ENCODE assay signal across 8 mouse cellular contexts in the genomic region with DNA sequence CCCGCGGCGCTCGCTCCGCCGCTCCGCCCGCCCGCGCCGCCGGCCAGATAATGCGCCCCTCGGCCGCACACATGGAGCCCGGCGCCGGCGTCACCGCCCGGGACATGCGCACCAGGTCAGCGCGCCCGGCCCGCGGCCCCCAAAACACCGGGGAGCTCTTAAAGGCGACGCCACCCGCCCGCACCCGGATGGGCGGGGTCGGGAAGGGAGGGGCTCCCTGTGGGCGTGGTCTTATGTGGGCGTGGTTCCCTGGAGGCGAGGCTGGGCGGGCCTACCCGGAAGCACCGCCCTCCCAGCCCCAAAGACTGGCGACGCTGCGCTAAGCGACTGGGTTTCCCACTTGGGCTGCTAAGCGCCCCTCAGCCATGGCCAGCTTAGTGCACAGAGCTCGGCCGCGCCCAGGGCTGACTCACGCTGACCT. TPM values are rescaled to one million over a fixed set of nuclear protein-coding genes. Genes with fewer than 3 reads are reported as not detected.
DNase-seq lines count a peak whose midpoint lies in the region; ATAC-seq and TF ChIP-seq lines count a peak whose summit lies in the region.

No protein-coding gene starts in this region.

- peak overlapping the region; percentile 78 for H3K4me2 ChIP-seq in heart, embryonic 12.5 days
- H3K4me2 ChIP-seq in kidney, postnatal 0 days (ENCODE audit: low read length), result peak overlapping the region; percentile 87
- H3K4me2 ChIP-seq in liver, embryonic 11.5 days, result peak overlapping the region; percentile 92
- H3K4me2 ChIP-seq in stomach, embryonic 14.5 days (replicated peaks; ENCODE audit: low read depth, low read length), result peak overlapping the region; percentile 84

- under 1% methylated on average over 47 of the region's 50 CpGs for WGBS in heart, embryonic 12.5 days
- 0% methylated on average over 49 of the region's 50 CpGs for WGBS in kidney, postnatal 0 days
- 0% methylated on average over 37 of the region's 50 CpGs for WGBS in liver, embryonic 11.5 days
- WGBS in stomach, embryonic 14.5 days, result 1% methylated on average over 32 of the region's 50 CpGs

- H3K9me3 ChIP-seq in heart, embryonic 12.5 days (replicated peaks), result no peaks in the 10 kb centered on the region
- no peaks in the 10 kb centered on the region for H3K9me3 ChIP-seq in kidney, postnatal 0 days (replicated peaks; ENCODE audit: low read length)
- no peaks in the 10 kb centered on the region for H3K9me3 ChIP-seq in liver, embryonic 11.5 days (ENCODE audit: control insufficient read depth, low read length)
- no peaks in the 10 kb centered on the region for H3K9me3 ChIP-seq in stomach, embryonic 14.5 days (ENCODE audit: control insufficient read depth, low read depth, low read length)

- peak overlapping the region; percentile 86 for H3K27ac ChIP-seq in heart, embryonic 12.5 days (ENCODE audit: poor library complexity, severe bottlenecking)
- peak overlapping the region; percentile 92 for H3K27ac ChIP-seq in kidney, postnatal 0 days
- H3K27ac ChIP-seq in liver, embryonic 11.5 days (ENCODE audit: low read depth, low read length), result peak overlapping the region; percentile 93
- H3K27ac ChIP-seq in stomach, embryonic 14.5 days (ENCODE audit: low read length), result peak overlapping the region; percentile 89; the same call in 1 of the 2 replicates

- peak overlapping the region; percentile 97 for H3K9ac ChIP-seq in heart, embryonic 12.5 days
- peak overlapping the region; percentile 97 for H3K9ac ChIP-seq in kidney, postnatal 0 days (ENCODE audit: low read depth, low read length)
- H3K9ac ChIP-seq in liver, embryonic 11.5 days (ENCODE audit: low read depth, low read length), result peak overlapping the region; percentile 98
- H3K9ac ChIP-seq in stomach, embryonic 14.5 days (replicated peaks; ENCODE audit: low read depth, low read length), result peak overlapping the region; percentile 94

- TF ChIP-seq CTCF in kidney, postnatal 0 days (IDR thresholded peaks at IDR 0.05; ENCODE audit: low read depth), result no peak

- peak overlapping the region; percentile 97 for H3K4me3 ChIP-seq in heart, embryonic 12.5 days
- peak overlapping the region; percentile 100 for H3K4me3 ChIP-seq in kidney, postnatal 0 days (replicated peaks; ENCODE audit: low read depth, low read length)
- H3K4me3 ChIP-seq in liver, embryonic 11.5 days (ENCODE audit: low read depth, low read length), result peak overlapping the region; percentile 97
- peak overlapping the region; percentile 99 for H3K4me3 ChIP-seq in stomach, embryonic 14.5 days (ENCODE audit: low read depth, low read length)

- H3K27me3 ChIP-seq in heart, embryonic 12.5 days (replicated peaks), result no peaks in the 10 kb centered on the region
- H3K27me3 ChIP-seq in kidney, postnatal 0 days (ENCODE audit: insufficient read depth, low read length), result no peaks in the 10 kb centered on the region
- no peaks in the 10 kb centered on the region for H3K27me3 ChIP-seq in liver, embryonic 11.5 days (replicated peaks; ENCODE audit: control insufficient read depth, insufficient read depth, low read length)
- no peaks in the 10 kb centered on the region for H3K27me3 ChIP-seq in stomach, embryonic 14.5 days (ENCODE audit: control insufficient read depth, insufficient read depth, low read length)

- DNase-seq in B cell, adult 2 months, result peak; percentile 99
- DNase-seq in brain, adult 2 months (ENCODE audit: low read depth, low spot score), result peak; percentile 95
- DNase-seq in kidney, postnatal 0 days (ENCODE audit: low spot score), result peak; percentile 95
- peak; percentile 99 for DNase-seq in liver, embryonic 11.5 days (ENCODE audit: low spot score)
- peak; percentile 96 for DNase-seq in naive thymus-derived CD4-positive, alpha-beta T cell, adult 2 months (ENCODE audit: low read depth)

- peak; percentile 92 for ATAC-seq in erythroblast, adult 5-6 weeks (replicated peaks; ENCODE audit: low FRiP score, poor library complexity, severe bottlenecking)
- ATAC-seq in heart, embryonic 12.5 days (ENCODE audit: insufficient number of reproducible peaks, low FRiP score), result peak; percentile 96
- peak; percentile 94 for ATAC-seq in kidney, postnatal 0 days (replicated peaks; ENCODE audit: low FRiP score, low read depth)
- peak; percentile 95 for ATAC-seq in liver, embryonic 11.5 days (replicated peaks; ENCODE audit: low FRiP score)
- ATAC-seq in stomach, embryonic 14.5 days (ENCODE audit: insufficient number of reproducible peaks, insufficient read depth, low FRiP score, low read depth), result peak; percentile 95

- peaks cover 50% of the 10 kb centered on the region for H3K4me1 ChIP-seq in heart, embryonic 12.5 days (replicated peaks)
- peaks cover 10% of the 10 kb centered on the region; the same call in 1 of the 2 replicates for H3K4me1 ChIP-seq in kidney, postnatal 0 days (replicated peaks; ENCODE audit: insufficient read depth, low read length)
- H3K4me1 ChIP-seq in liver, embryonic 11.5 days (replicated peaks; ENCODE audit: control insufficient read depth, insufficient read depth, low read length), result peaks cover 28% of the 10 kb centered on the region
- H3K4me1 ChIP-seq in stomach, embryonic 14.5 days (ENCODE audit: control insufficient read depth, insufficient read depth, low read length), result peaks cover 31% of the 10 kb centered on the region

- H3K36me3 ChIP-seq in heart, embryonic 12.5 days, result no peaks in the 10 kb centered on the region
- no peaks in the 10 kb centered on the region for H3K36me3 ChIP-seq in kidney, postnatal 0 days (ENCODE audit: insufficient read depth, low read length)
- H3K36me3 ChIP-seq in liver, embryonic 11.5 days (ENCODE audit: control insufficient read depth, insufficient read depth, low read length), result no peaks in the 10 kb centered on the region
- no peaks in the 10 kb centered on the region for H3K36me3 ChIP-seq in stomach, embryonic 14.5 days (ENCODE audit: control insufficient read depth, insufficient read depth, low read length)

RNA-seq across cellular contexts. Expression of a gene that starts 22.0 kb away (rescaled TPM):
- total RNA-seq in erythroblast, adult 5-6 weeks (2015; ENCODE audit: low replicate concordance), result 22.8 and 30.2 TPM in 2 replicates
- total RNA-seq in erythroblast, adult 5-6 weeks (2017; ENCODE audit: low replicate concordance), result 25.7 and 31.8 TPM in 2 replicates
- 55.6 and 59.2 TPM in 2 replicates for polyA plus RNA-seq in heart, embryonic 12.5 days (2016; fragmentation: Nextera tagmentation; extraction: Ambion mirVana)
- 41.7 and 49.5 TPM in 2 replicates for polyA plus RNA-seq in kidney, postnatal 0 days (2015; fragmentation: Nextera tagmentation; extraction: Ambion mirVana)
- polyA plus RNA-seq in liver, embryonic 11.5 days (2014; fragmentation: Nextera tagmentation; extraction: Ambion mirVana), result 72.6 and 75.3 TPM in 2 replicates
- polyA plus RNA-seq in stomach, embryonic 14.5 days (2014; fragmentation: Nextera tagmentation; extraction: Ambion mirVana), result 46.5 and 49.6 TPM in 2 replicates

Comparison
In these comparisons a context has a peak if more than half of its experiments do, and no peak if none do; other contexts are left out.
1. Peak in every context shown above with its lines: DNase-seq, ATAC-seq, H3K4me3 ChIP-seq and H3K27ac ChIP-seq.